Mouse (Mus musculus) intestine, embryonic 16.5 days (tissue): ENCODE measurements around the gene Crtc1. TPM values are rescaled to one million over a fixed set of nuclear protein-coding genes. Genes with fewer than 3 reads are reported as not detected.

Source experiments
- ATAC-seq: fragments of 200-750 bp; cut with Nextera tagmentation; 2 replicates; pipeline ENCODE4 v1.8.0; 2017; ENCODE audit warnings: moderate TSS enrichment, moderate library complexity
- H3K27ac ChIP-seq: fragments of 300-500 bp; sonication (generic); 2 replicates; pipeline ENCODE4 v1.5.1; 2014; ENCODE audit warnings: mild to moderate bottlenecking, low read length
- H3K27me3 ChIP-seq: fragments of 300-500 bp; sonication (generic); replicated peaks from 2 replicates; pipeline ENCODE4 v1.6.1; 2014; ENCODE audit warnings: low read length, control low read depth, mixed read lengths; ENCODE audit not compliant: control insufficient read depth, insufficient read depth
- H3K36me3 ChIP-seq: fragments of 300-500 bp; sonication (generic); 2 replicates; pipeline ENCODE4 v1.6.1; 2014; ENCODE audit warnings: low read length, control low read depth; ENCODE audit not compliant: control insufficient read depth, insufficient read depth
- H3K4me1 ChIP-seq: fragments of 300-500 bp; sonication (generic); 2 replicates; pipeline ENCODE4 v1.6.1; 2014; ENCODE audit warnings: low read length, control low read depth, mixed read lengths; ENCODE audit not compliant: control insufficient read depth, insufficient read depth
- H3K4me2 ChIP-seq: fragments of 300-500 bp; sonication (generic); 2 replicates; pipeline ENCODE4 v1.6.1; 2014; ENCODE audit warnings: low read depth, low read length, control low read depth
- H3K4me3 ChIP-seq: fragments of 300-500 bp; sonication (generic); 2 replicates; pipeline ENCODE4 v1.5.1; 2014; ENCODE audit warnings: mild to moderate bottlenecking, low read length
- H3K9ac ChIP-seq: fragments of 300-500 bp; sonication (generic); 2 replicates; pipeline ENCODE4 v1.6.1; 2014; ENCODE audit warnings: low read depth, low read length
- H3K9me3 ChIP-seq: fragments of 300-500 bp; sonication (generic); 2 replicates; pipeline ENCODE4 v1.6.1; 2016; ENCODE audit warnings: low read length, control low read depth; ENCODE audit not compliant: control insufficient read depth
- WGBS: fragments of 180-500 bp; shearing (Covaris S2); extraction: QIAGEN DNeasy Blood & Tissue Kit; methylation state at CpG from one replicate; pipeline ENCODE4 v1.1.7; 2014; 5-methylcytosine and 5-hydroxymethylcytosine counted together
- polyA plus RNA-seq: library from polyadenylated mRNA; unstranded; fragments of >200 nt; fragmentation: Nextera tagmentation; extraction: Ambion mirVana; gene quantifications from 2 replicates; pipeline ENCODE4 v1.2.1, GENCODE M21; 2015

Gene Crtc1
- polyA plus RNA-seq, 1 experiment from 2014 or later: 12.9 TPM

DNA sequence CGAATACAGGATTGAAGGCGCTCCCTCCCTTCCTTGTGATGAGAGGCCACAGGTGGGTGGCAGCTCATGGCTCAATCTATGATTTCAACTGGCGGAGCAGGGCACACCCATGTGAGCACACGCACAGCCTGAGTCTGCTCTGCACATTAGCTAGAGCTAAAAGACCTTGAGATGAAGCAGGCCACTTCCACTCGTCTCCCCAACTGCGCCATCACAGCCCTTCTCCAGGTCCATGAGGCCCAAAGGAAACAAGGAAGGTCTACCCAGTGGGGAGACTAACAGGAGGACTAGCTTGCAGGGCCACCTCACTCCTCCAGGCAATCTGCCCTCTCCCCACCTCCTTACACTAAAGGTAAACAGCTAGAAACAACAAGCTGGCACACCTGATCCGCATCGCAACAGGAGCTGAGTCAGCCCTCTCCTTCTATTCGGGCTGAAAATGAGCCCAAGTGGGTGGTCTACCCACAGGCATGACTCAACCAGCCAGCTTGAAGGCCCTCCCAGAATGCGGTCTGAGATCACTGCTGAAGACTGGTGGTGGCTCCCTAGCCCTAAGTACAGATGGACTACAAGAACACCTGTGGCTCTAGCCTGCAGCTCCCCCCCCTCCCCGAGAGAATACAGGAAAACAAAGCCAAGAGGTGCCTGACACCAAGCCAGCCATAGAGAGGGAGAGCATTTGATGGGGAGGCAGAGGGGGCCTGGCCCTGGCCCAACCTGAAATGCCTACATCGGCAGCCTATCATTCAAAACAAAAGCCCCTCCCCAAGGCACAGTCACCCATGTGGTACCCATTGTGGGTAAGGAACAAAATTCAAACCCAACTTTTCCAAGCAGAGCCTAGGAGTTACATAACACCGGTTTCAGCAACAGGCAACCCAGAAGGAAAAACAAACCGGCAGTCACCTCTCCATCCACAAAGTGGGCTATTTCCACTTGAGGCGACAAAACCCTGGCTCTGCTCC is 88.1 kb downstream of the Crtc1 start:
- WGBS: 30% methylated on average over 15 of the region's 15 CpGs
- peaks cover 46% of the 10 kb centered on the region for H3K4me1 ChIP-seq
- ATAC-seq: no peak

DNA sequence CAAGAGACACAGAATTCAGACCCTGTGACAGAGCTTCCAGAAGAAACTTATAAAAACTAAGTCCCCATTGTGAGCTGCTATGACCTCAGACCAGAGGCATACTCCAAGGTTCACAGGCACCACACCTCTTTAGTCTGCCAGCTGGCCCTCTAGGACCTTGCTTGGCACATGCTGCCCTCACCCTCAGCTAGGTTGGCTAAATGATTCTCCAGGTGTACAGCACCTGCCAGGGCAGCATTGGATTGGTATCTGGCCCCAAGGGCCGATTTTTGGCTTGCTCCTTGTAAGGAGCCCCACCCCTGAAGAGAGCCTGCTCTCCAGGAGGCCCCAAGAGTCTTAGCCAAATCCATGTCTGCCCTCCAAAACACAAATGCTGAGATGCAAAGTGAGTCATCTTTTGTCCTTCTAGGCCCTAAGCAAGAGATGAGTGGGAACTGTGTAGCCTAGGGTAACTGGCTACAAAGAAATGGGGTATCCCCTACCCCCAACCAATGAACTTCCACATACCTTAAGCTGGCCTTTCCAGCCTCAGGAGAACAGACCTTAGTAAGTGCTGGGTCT is 91.4 kb downstream of the Crtc1 start:
- Histone ChIP-seq H3K4me3 (no peak overlapping the region), H3K27ac (no peak overlapping the region), H3K4me1 (peaks cover 38% of the 10 kb centered on the region), H3K27me3 (no peaks in the 10 kb centered on the region), H3K36me3 (peaks cover 5% of the 10 kb centered on the region; the same call in 1 of the 2 replicates), H3K9ac (no peak overlapping the region), H3K9me3 (no peaks in the 10 kb centered on the region), H3K4me2 (no peak overlapping the region)
- no peak for ATAC-seq
- 88% methylated on average over 1 of the region's 1 CpGs for WGBS

More for the DNA sequence above, 88.1 kb downstream of the Crtc1 start:
- Histone ChIP-seq H3K9ac (peak overlapping the region; percentile 97), H3K9me3 (no peaks in the 10 kb centered on the region), H3K4me3 (peak overlapping the region; percentile 99), H3K4me2 (peak overlapping the region; percentile 90), H3K27me3 (no peaks in the 10 kb centered on the region), H3K36me3 (0 out of 2 replicates have a peak, but pooled peaks cover 5% of the 10 kb centered on the region), H3K27ac (0 out of 2 replicates have a peak overlapping the region, but pooled peaks have one; percentile 14)

DNA sequence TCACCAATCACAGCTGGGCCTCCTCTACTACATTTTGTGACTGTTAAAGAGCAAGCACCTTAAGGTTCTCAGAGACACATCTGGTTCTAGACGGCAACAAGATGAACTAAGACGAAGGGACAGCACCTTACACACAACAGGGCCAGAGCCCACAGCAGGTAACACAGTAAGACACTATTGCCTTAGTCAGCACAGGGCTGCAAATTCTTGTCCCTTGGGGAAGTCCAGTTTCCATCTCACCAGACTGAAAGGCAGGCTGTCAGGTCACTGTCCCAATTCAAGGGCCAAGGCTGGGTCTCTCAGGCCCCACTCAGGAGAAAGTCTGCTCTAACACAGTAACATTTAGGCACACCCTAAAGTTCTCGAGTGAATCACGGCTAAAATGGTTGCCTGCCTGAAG is 91.9 kb downstream of the Crtc1 start:
- Histone ChIP-seq H3K4me3 (no peak overlapping the region), H3K36me3 (peaks cover 5% of the 10 kb centered on the region; the same call in 1 of the 2 replicates), H3K27me3 (no peaks in the 10 kb centered on the region), H3K9me3 (no peaks in the 10 kb centered on the region), H3K9ac (no peak overlapping the region), H3K4me1 (peaks cover 38% of the 10 kb centered on the region), H3K27ac (no peak overlapping the region), H3K4me2 (no peak overlapping the region)
- 75% methylated on average over 4 of the region's 4 CpGs for WGBS
- ATAC-seq: no peak

DNA sequence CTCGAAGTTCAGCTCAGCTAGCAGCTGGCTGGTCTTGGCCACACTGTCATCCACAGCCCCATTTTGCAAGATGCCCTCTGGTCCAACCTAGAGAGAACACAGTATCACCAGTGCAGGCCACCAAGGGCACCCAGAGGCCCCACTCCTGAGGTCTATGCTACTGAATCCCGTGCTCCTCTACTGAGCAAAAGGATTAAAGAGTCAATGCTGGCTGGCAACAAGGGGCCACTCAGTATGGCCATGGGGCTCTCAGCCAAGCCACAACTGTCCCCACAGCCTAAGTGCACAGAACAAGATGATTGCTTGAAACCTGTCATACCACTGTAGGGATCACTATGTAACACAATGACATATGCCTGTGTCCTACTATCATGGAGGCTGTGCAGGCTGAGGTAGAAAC is 95.1 kb downstream of the Crtc1 start:
- peaks cover 14% of the 10 kb centered on the region for H3K4me1 ChIP-seq
- no peaks in the 10 kb centered on the region for H3K27me3 ChIP-seq
- peaks cover 22% of the 10 kb centered on the region for H3K36me3 ChIP-seq
- ATAC-seq: no peak
- no peak overlapping the region for H3K4me3 ChIP-seq
- H3K9ac ChIP-seq: no peak overlapping the region
- no peaks in the 10 kb centered on the region for H3K9me3 ChIP-seq
- H3K4me2 ChIP-seq: no peak overlapping the region
- H3K27ac ChIP-seq: no peak overlapping the region
- 83% methylated on average over 2 of the region's 2 CpGs for whole genome bisulfite sequencing

DNA sequence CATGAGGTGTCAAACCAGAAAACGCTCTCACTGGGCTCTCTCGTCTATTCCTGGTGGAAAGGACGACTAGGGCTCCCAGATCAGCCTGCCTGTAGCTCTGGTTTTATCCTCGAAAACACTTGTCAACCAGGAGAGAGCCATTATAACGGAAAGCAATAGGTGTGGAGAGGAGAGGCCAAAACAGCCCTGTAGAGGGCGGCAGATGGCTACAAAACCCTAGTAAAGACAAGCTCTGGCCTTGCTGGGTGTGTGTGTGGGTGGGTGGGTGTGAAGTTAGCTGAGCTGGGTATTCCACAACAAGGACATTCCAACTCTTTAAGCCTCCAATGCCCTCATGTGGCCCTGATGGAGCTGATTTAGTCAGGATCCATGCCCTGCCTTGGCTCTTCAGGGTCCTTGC is 95.7 kb downstream of the Crtc1 start:
- Histone ChIP-seq H3K36me3 (peaks cover 23% of the 10 kb centered on the region), H3K9ac (no peak overlapping the region), H3K9me3 (no peaks in the 10 kb centered on the region), H3K27ac (no peak overlapping the region), H3K27me3 (no peaks in the 10 kb centered on the region), H3K4me2 (no peak overlapping the region), H3K4me1 (peaks cover 8% of the 10 kb centered on the region), H3K4me3 (no peak overlapping the region)
- 54% methylated on average over 6 of the region's 6 CpGs for WGBS
- ATAC-seq: no peak

DNA sequence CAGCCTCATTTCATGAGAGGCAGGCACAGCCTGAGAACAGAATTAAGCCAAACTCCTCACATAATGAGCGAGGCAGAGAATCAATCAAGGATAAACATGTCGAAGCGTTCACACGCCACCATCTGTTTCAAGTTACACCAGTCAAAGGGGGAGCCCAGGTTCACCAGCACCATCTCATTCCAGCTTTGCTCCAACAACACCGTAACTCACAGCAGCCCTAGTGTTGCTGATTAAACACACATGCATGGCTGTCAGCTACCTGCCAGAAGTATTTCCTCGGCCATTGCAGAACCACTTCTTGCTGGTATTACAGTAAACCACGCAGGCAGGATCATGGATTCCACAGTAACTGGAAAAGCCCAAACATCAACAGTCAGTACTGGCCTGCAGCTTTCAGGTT is 96.3 kb downstream of the Crtc1 start:
- Histone ChIP-seq H3K4me1 (peaks cover 3% of the 10 kb centered on the region), H3K4me2 (no peak overlapping the region), H3K36me3 (peaks cover 28% of the 10 kb centered on the region), H3K9me3 (no peaks in the 10 kb centered on the region), H3K9ac (no peak overlapping the region), H3K27ac (no peak overlapping the region), H3K4me3 (no peak overlapping the region), H3K27me3 (no peaks in the 10 kb centered on the region)
- 63% methylated on average over 7 of the region's 7 CpGs for whole genome bisulfite sequencing
- ATAC-seq: no peak

DNA sequence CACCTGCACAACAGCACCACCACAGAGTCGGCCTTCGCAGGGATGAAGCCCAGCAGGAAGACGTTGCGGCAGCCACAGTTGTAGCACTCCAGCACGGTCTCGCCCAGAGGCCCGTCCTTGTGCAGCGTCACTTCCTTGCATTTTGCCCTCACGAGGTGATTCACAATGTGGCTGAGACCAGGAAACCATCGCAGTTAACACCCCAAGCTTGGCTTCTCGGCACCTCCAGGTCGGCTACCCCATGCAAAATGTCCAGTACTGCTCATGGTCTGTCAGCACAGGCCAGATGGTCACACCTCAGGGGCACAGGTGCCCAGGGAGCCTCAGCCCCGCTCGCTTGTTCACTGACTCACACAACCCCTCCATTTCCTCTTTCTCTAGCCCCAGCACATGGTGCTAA is 97.4 kb downstream of the Crtc1 start:
- H3K27ac ChIP-seq: no peak overlapping the region
- no peak for ATAC-seq
- H3K9me3 ChIP-seq: no peaks in the 10 kb centered on the region
- no peak overlapping the region for H3K4me2 ChIP-seq
- no peak overlapping the region for H3K9ac ChIP-seq
- no peak overlapping the region for H3K4me3 ChIP-seq
- peaks cover 36% of the 10 kb centered on the region for H3K36me3 ChIP-seq
- H3K4me1 ChIP-seq: no peaks in the 10 kb centered on the region
- WGBS: 87% methylated on average over 14 of the region's 14 CpGs
- H3K27me3 ChIP-seq: no peaks in the 10 kb centered on the region

DNA sequence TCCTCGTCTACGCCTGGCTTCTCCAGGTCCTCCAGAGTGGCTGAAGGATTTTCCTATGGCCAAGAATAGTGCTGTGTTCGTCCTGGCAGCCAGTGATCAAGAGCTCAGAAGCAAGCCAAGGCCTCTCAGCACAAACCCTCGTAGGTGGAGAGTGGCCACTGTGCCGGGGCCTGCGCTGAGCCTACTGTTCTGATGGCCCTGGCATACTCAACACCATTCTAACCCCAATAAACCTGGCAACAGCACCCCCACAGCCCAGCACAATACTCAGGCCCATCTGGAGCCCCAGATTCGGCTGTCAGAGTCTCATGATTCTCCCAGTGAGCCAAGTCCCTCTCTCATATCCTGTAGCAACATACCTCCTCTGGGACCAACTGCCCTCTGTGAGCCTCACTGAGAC is 98.7 kb downstream of the Crtc1 start:
- H3K4me3 ChIP-seq: no peak overlapping the region
- peaks cover 49% of the 10 kb centered on the region for H3K36me3 ChIP-seq
- no peak overlapping the region for H3K9ac ChIP-seq
- ATAC-seq: no peak
- H3K4me2 ChIP-seq: no peak overlapping the region
- 95% methylated on average over 7 of the region's 7 CpGs for WGBS
- no peaks in the 10 kb centered on the region for H3K9me3 ChIP-seq
- no peak overlapping the region for H3K27ac ChIP-seq
- H3K27me3 ChIP-seq: no peaks in the 10 kb centered on the region
- H3K4me1 ChIP-seq: no peaks in the 10 kb centered on the region

DNA sequence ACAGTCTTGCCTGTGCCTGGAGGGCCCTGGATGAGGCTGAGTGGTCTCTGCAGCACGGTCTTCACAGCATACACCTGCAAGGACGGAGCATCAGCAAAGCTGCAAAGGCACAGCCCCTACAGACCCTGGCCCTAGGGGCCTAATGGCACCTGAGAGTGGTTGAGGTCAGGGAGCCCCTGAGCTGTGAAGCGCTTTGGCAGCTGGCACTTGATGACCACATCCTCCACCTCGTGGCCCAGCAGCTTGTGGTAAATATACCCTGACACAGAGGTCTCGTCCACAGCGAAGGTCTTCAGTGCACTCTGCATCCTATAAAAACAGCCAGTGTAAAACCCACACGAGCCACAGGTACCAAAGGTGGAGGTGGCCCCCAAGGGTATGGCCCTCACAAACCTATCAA is 100.4 kb downstream of the Crtc1 start:
- ATAC-seq: no peak
- Histone ChIP-seq H3K36me3 (peaks cover 65% of the 10 kb centered on the region), H3K4me1 (no peaks in the 10 kb centered on the region), H3K27me3 (no peaks in the 10 kb centered on the region), H3K9ac (no peak overlapping the region), H3K4me3 (no peak overlapping the region), H3K27ac (no peak overlapping the region), H3K9me3 (no peaks in the 10 kb centered on the region), H3K4me2 (no peak overlapping the region)
- WGBS: 92% methylated on average over 7 of the region's 7 CpGs
